Mouse (Mus musculus) skeletal muscle tissue, adult 2 months (tissue): ENCODE results near the gene Ush2a.

Experiments
- DNase-seq: peaks from one replicate; pipeline ENCODE4 v3.0.0-alpha.2; 2012; ENCODE audit warnings: low read depth, low spot score

Gene Ush2a

GRCm38 (mm10) chr1:188387321-188387720 lies 125.5 kb downstream of the Ush2a start:
- no peak for DNase-seq

GRCm38 (mm10) chr1:188387820-188388471 lies 126.1 kb downstream of the Ush2a start:
- DNase-seq = no peak

GRCm38 (mm10) chr1:188390080-188390479 lies 128.3 kb downstream of the Ush2a start:
- no peak for DNase-seq

GRCm38 (mm10) chr1:188407176-188407575 lies 145.4 kb downstream of the Ush2a start:
- DNase-seq = no peak

GRCm38 (mm10) chr1:188407613-188408386 lies 146.0 kb downstream of the Ush2a start:
- no peak for DNase-seq

- DNase-seq = no peak
Observed at GRCm38 (mm10) chr1:188410547-188410946, 148.7 kb downstream of the Ush2a start.

GRCm38 (mm10) chr1:188420543-188420942 lies 158.7 kb downstream of the Ush2a start:
- no peak for DNase-seq

- no peak for DNase-seq
Observed at GRCm38 (mm10) chr1:188428172-188428571, 166.3 kb downstream of the Ush2a start.

- DNase-seq = no peak
Observed at GRCm38 (mm10) chr1:188430689-188431088, 168.9 kb downstream of the Ush2a start.

- DNase-seq = no peak
Observed at GRCm38 (mm10) chr1:188447964-188448363, 186.1 kb downstream of the Ush2a start.

GRCm38 (mm10) chr1:188456466-188457175 lies 194.8 kb downstream of the Ush2a start:
- no peak for DNase-seq

GRCm38 (mm10) chr1:188457221-188458008 lies 195.6 kb downstream of the Ush2a start:
- no peak for DNase-seq

- DNase-seq = no peak
Observed at GRCm38 (mm10) chr1:188461203-188461602, 199.4 kb downstream of the Ush2a start.

GRCm38 (mm10) chr1:188464653-188465052 lies 202.8 kb downstream of the Ush2a start:
- no peak for DNase-seq

- DNase-seq = peak; percentile 14
Observed at GRCm38 (mm10) chr1:188468371-188468783, 206.6 kb downstream of the Ush2a start.

- no peak for DNase-seq
Observed at GRCm38 (mm10) chr1:188504958-188505357, 243.1 kb downstream of the Ush2a start.

- DNase-seq = no peak
Observed at GRCm38 (mm10) chr1:188518792-188519191, 257.0 kb downstream of the Ush2a start.

- DNase-seq = no peak
Observed at GRCm38 (mm10) chr1:188527451-188527850, 265.6 kb downstream of the Ush2a start.

- no peak for DNase-seq
Observed at GRCm38 (mm10) chr1:188529606-188530131, 267.8 kb downstream of the Ush2a start.

- DNase-seq = no peak
Observed at GRCm38 (mm10) chr1:188537021-188537420, 275.2 kb downstream of the Ush2a start.

- no peak for DNase-seq
Observed at GRCm38 (mm10) chr1:188539621-188540020, 277.8 kb downstream of the Ush2a start.
